Mouse (Mus musculus): ENCODE measurements around the gene Rrm1.

GRCm38 (mm10) chr7:102393898-102394297 is 47.6 kb upstream of the Rrm1 start:
- TF ChIP-seq CTCF (IDR thresholded peaks at IDR 0.05; ENCODE audit: insufficient read depth, low read depth, low read length) (no peak), POLR2A (IDR thresholded peaks at IDR 0.05; ENCODE audit: insufficient read depth, low read depth, low read length) (no peak)

All from olfactory bulb, adult 2 months (tissue).